Mouse (Mus musculus) lung, embryonic 14.5 days (tissue): ENCODE measurements at regions not wholly inside any gene's neighbourhood (a gene's known extent, or its start where the extent isn't known, plus 50 kb on each side); places are given as distances from the start of the nearest gene placed in this dataset.
"Not testable (repeated sequence)": the region's sequence is repeated elsewhere in the genome, so short reads cannot be mapped to it uniquely, and the experiment has no call there.

Experiments used
- ATAC-seq: fragments of 200-750 bp; cut with Nextera tagmentation; 2 replicates; pipeline ENCODE4 v1.8.0; 2017; ENCODE audit warnings: mild to moderate bottlenecking, moderate TSS enrichment, moderate library complexity; ENCODE audit not compliant: insufficient read depth
- DNase-seq: peaks from one replicate; pipeline ENCODE4 v3.0.0-alpha.2; 2015
- H3K27ac ChIP-seq: fragments of 300-500 bp; sonication (generic); 2 replicates; pipeline ENCODE4 v1.5.1; 2014; ENCODE audit warnings: low read depth, mild to moderate bottlenecking, moderate library complexity
- H3K27me3 ChIP-seq: fragments of 300-500 bp; sonication (generic); 2 replicates; pipeline ENCODE4 v1.6.1; 2014; ENCODE audit warnings: low read length, control low read depth; ENCODE audit not compliant: insufficient read depth
- H3K36me3 ChIP-seq: fragments of 300-500 bp; sonication (generic); 2 replicates; pipeline ENCODE4 v1.6.1; 2014; ENCODE audit warnings: control low read depth; ENCODE audit not compliant: insufficient read depth
- H3K4me1 ChIP-seq: fragments of 300-500 bp; sonication (generic); 2 replicates; pipeline ENCODE4 v1.6.1; 2014; ENCODE audit warnings: antibody characterized with exemption, control low read depth; ENCODE audit not compliant: insufficient read depth
- H3K4me2 ChIP-seq: fragments of 300-500 bp; sonication (generic); 2 replicates; pipeline ENCODE4 v1.6.1; 2014; ENCODE audit warnings: mild to moderate bottlenecking
- H3K4me3 ChIP-seq: fragments of 300-500 bp; sonication (generic); 2 replicates; pipeline ENCODE4 v1.5.1; 2014; ENCODE audit warnings: low read depth, low read length
- H3K9ac ChIP-seq: fragments of 300-500 bp; sonication (generic); 2 replicates; pipeline ENCODE4 v1.6.1; 2014
- H3K9me3 ChIP-seq: fragments of 300-500 bp; sonication (generic); 2 replicates; pipeline ENCODE4 v1.6.1; 2016; ENCODE audit warnings: low read depth, low read length, control low read depth
- CTCF ChIP-seq: IDR thresholded peaks from 2 replicates; pipeline ENCODE4 v1.5.1; 2016; ENCODE audit warnings: antibody characterized with exemption, low read depth
- WGBS: fragments of 180-500 bp; shearing (Covaris S2); extraction: QIAGEN DNeasy Blood & Tissue Kit; methylation state at CpG from one replicate; pipeline ENCODE4 v1.1.7; 2014; 5-methylcytosine and 5-hydroxymethylcytosine counted together

DNA sequence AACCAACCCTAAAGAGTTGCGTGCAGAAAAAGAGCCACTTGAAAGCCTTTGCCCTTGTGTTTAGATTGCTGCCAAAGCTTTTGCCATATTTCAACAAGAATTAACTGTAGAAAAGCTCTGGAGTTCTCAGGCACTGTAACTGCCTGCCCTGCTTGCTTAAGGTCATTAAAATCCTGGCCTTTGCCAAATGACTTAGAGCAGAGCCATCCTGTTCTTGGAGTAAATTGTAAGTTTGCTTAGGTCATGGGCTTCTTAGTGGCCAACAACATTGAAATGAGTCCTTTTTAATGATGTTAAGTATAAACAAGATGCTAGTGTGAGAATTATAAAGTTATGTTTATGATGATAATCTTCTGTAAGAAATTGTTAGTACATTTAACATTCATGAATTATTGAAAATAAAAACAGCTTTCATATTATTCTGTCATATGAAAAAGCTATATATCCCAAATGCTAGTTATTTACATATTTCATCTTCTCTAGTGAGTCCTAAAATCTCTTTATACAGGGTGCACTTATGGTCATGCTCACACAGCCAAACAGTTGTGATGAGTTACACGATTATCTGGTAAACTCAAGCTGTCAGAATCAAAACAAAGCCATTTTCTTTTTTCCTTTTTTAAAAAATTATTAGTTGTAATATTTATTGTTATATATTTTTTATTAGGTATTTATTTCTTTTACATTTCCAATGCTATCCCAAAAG lies 753.4 kb downstream of the Crisp4 start:
- H3K9ac ChIP-seq = no peak overlapping the region
- H3K4me1 ChIP-seq = no peaks in the 10 kb centered on the region
- no peaks in the 10 kb centered on the region for H3K9me3 ChIP-seq
- TF ChIP-seq CTCF = no peak
- 70% methylated on average over 2 of the region's 2 CpGs for WGBS
- no peak overlapping the region for H3K4me3 ChIP-seq
- ATAC-seq (no peak), DNase-seq (no peak)
- no peaks in the 10 kb centered on the region for H3K27me3 ChIP-seq
- no peak overlapping the region for H3K27ac ChIP-seq
- H3K36me3 ChIP-seq = no peaks in the 10 kb centered on the region
- H3K4me2 ChIP-seq = no peak overlapping the region

DNA sequence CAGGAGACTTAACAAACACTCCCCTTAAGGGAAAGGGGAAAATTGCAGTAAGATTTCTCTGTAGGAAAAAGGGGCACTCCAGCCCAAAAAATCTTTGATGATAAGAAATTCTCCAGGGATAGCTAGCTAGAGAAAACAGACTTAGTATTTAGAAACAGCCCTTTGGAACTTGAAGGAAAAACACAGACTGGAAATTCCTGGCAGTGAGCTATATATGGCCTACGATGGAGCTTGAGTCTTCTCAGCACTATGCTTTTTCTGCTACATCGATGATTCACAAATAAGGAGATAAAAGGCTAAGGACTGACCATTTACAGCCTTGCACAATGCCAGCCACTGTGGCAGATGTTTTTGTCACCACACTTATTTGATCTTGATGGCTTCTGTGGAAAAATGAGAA lies 768.1 kb downstream of the Crisp4 start:
- Histone ChIP-seq H3K4me1 (no peaks in the 10 kb centered on the region), H3K9ac (no peak overlapping the region), H3K4me2 (no peak overlapping the region), H3K27ac (no peak overlapping the region), H3K36me3 (no peaks in the 10 kb centered on the region), H3K27me3 (no peaks in the 10 kb centered on the region), H3K4me3 (no peak overlapping the region), H3K9me3 (no peaks in the 10 kb centered on the region)
- ATAC-seq = peak; percentile 35; the same call in 1 of the 2 replicates
- WGBS = 49% methylated on average over 2 of the region's 2 CpGs
- DNase-seq = peak; percentile 19
- no peak for TF ChIP-seq CTCF

DNA sequence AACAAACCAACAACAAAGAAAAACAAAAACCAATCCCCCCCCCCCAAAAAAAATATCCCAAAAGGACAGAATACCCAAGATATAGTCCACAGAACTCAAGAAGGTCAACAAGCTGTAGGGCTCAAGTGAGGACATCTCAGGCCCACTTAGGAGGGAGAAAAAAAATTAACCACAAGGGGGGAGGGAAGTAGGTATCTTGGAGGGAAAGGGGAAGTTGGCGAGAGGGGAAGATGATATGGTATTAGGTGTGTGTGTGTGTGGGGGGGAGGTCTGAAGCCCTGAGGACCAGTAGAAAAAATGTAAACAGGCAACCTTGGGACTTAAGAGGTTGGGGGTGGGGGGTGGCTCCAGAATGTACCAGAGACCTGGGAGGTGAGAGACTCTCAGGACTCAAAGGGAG lies 797.4 kb downstream of the Crisp4 start:
- ATAC-seq = no peak
- no peak for DNase-seq
- Histone ChIP-seq H3K9ac (no peak overlapping the region), H3K9me3 (no peaks in the 10 kb centered on the region), H3K4me2 (no peak overlapping the region), H3K4me3 (no peak overlapping the region), H3K4me1 (no peaks in the 10 kb centered on the region), H3K27me3 (no peaks in the 10 kb centered on the region), H3K27ac (no peak overlapping the region), H3K36me3 (no peaks in the 10 kb centered on the region)
- 87% methylated on average over 1 of the region's 1 CpGs for WGBS
- no peak for TF ChIP-seq CTCF

DNA sequence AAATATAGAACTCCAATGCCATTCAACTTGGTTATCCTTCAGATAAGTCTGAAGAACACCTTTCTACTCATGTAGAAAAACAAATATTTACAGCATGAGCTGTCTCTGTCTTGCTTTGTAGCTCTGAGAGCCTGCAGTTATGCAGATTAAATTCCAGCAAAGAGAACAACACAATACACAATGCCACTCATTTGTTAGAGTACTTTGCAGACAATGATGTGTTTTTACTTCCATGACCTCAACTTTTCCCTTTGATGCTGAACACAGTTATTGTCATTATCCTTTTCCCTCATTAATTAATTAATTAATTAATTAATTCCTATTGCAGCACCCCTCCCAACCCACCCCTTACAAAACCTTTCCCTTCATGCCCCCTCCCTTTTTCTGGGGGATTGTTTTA lies 807.9 kb downstream of the Crisp4 start:
- no peak for TF ChIP-seq CTCF

DNA sequence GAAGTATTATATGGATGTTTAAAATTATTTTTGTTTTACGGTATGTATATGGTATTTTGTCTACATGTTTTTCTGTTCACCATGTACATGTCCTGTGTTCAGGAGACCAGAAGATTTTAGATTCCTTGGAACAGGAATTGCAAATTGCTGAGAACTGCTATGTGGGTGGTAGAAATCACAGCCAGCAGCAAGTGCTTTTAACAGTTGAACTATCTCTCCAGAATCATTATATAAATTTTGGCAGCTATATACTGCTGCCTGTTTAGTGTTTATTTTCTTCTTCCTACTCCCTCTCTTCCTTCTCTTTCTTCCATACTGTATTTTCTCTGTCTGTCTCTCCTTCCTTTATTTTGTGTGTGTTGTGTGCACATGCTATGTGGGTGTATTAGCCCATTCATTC lies 834.3 kb downstream of the Crisp4 start:
- not testable (repeated sequence) for ATAC-seq, DNase-seq, H3K27ac ChIP-seq, H3K9me3 ChIP-seq, H3K9ac ChIP-seq, H3K4me1 ChIP-seq, H3K4me2 ChIP-seq, H3K36me3 ChIP-seq, H3K27me3 ChIP-seq, H3K4me3 ChIP-seq
- WGBS = 91% methylated on average over 1 of the region's 1 CpGs

More for the DNA sequence above, 807.9 kb downstream of the Crisp4 start:
- no peak overlapping the region for H3K4me2 ChIP-seq
- H3K9ac ChIP-seq = no peak overlapping the region
- ATAC-seq = no peak
- DNase-seq = no peak
- no peaks in the 10 kb centered on the region for H3K36me3 ChIP-seq
- H3K27me3 ChIP-seq = no peaks in the 10 kb centered on the region
- H3K9me3 ChIP-seq = no peaks in the 10 kb centered on the region
- H3K27ac ChIP-seq = no peak overlapping the region
- no peak overlapping the region for H3K4me3 ChIP-seq
- no peaks in the 10 kb centered on the region for H3K4me1 ChIP-seq

DNA sequence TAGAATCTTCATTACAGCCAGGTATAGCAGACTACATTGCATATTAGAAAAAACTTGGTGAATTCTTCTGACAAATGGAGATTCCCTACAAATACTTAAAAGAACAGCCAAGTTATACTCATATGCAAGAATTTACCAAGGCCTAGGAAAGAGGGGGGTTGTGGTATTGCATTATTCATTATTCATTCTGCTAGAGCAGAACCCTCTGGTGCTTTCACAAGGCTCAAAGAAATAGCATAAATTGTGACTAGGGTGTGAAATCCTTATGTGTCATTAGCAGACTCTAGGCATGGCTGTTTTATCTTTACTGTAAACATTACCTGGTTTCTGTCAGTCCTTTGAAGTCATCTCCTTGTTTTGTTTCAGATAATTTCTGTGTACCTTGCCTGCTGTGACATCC lies 835.8 kb downstream of the Crisp4 start:
- not testable (repeated sequence) for H3K9me3 ChIP-seq, H3K27ac ChIP-seq, H3K4me3 ChIP-seq, DNase-seq, H3K36me3 ChIP-seq, ATAC-seq, H3K4me2 ChIP-seq, H3K9ac ChIP-seq, H3K4me1 ChIP-seq, H3K27me3 ChIP-seq
